Mouse (Mus musculus) granulocyte monocyte progenitor cell, adult 5-6 weeks (primary cell): ENCODE measurements around the gene Ptprd. TPM values are rescaled to one million over a fixed set of nuclear protein-coding genes. Genes with fewer than 3 reads are reported as not detected.
"Not testable (repeated sequence)": the region's sequence is repeated elsewhere in the genome, so short reads cannot be mapped to it uniquely, and the experiment has no call there.

Source experiments
- ATAC-seq: replicated peaks from 2 replicates; pipeline ENCODE4 v1.8.0; 2016; ENCODE audit warnings: mild to moderate bottlenecking, moderate TSS enrichment, inconsistent platforms; ENCODE audit not compliant: poor library complexity, severe bottlenecking
- total RNA-seq, 2 experiments: library from RNA; stranded (forward) in 1 of 2; stranded (reverse) in 1 of 2; fragments of 200-712, 200-1000 nt in 1 of 2; fragments of >200 nt in 1 of 2; fragmentation: Nextera tagmentation in 1 of 2; gene quantifications; 2 replicates each; pipeline ENCODE4 v1.2.3; 2014 to 2017

The Ptprd gene
- total RNA-seq, 2 experiments from 2014 or later: not detected

GRCm38 (mm10) chr4:76155750-76156149, 2056.0 kb downstream of the Ptprd start:
- ATAC-seq: no peak

GRCm38 (mm10) chr4:76154190-76154589, 2057.6 kb downstream of the Ptprd start:
- ATAC-seq: no peak

DNA sequence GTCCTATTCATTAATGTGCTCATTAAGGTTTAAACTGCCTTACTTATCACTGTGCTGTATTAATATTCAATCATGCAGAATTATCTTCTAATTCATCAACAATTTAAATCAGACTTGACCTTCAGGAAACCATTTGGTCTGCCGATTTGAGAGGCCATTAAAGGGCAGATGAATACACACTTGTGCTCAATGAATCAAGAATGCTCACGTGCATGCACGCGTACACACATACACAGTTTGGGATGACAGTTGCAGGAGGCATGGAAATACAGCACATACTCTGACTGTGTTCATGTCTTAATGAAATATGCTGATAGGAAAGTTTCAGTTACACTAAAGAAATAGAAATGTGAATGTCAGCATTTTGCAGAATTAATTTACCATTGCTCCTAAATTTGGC, 2066.8 kb downstream of the Ptprd start:
- ATAC-seq: no peak

GRCm38 (mm10) chr4:76144333-76144732, 2067.4 kb downstream of the Ptprd start:
- no peak for ATAC-seq

DNA sequence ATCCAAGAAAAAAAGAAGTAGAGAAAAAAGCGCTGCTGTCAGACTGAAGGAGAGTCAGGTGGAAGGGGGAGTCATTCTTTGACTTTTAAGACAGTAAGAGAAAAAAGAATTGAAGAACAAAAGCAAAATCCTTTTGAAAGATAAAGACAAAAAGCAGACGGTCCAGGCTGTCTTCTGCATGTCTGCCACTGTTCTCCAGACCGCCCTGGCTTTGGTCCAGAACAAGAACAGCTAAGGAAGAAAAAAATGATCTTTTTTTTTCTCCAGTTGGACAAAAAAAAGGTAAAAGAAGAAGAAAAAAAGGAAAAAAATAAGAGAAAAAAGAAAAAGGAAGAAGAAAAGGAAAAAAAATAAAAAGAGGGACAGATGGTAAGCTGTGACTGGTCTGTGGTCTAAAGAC, 2073.9 kb downstream of the Ptprd start:
- no peak for ATAC-seq

- no peak for ATAC-seq
Observed at GRCm38 (mm10) chr4:76136625-76137024, 2075.1 kb downstream of the Ptprd start.

DNA sequence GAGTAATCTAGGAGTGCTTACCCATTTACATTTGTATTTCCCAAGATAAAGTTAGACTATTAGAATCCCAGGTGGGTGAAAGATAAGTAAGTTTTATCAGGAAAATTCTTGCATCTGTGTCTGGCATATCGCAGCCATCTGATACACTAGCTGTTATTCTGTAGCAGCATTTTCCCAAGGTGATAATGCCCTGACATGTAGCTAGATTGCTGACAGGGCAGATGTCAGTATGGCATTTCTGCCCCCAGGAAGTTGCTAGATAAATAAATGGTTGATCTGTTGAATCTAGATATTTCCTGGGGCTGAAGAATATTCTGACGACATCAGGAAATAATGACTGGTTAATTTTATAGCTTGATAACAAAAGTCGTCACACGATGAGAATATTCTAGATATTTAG, 2119.9 kb downstream of the Ptprd start:
- no peak for ATAC-seq

GRCm38 (mm10) chr4:76089866-76090265, 2121.9 kb downstream of the Ptprd start:
- no peak for ATAC-seq

- no peak for ATAC-seq
Observed at GRCm38 (mm10) chr4:76076051-76076450, 2135.7 kb downstream of the Ptprd start.

DNA sequence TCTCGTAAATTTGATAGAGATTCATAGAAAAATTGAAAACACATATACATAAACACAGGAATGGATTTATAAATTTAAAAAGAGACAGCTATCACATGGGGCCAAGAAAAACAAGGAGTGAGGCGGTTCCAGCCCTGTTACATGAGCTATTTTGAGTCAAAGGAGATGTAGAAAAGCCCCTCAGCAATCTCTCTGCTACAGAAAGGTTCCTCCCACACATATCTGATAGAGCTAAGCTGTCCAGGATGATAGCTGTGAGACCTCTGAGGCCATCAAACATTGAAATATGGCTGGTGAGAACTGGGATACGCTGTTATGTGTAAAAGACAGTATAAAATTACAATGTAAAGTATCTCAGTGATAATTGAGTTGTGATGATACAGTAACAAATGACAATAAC, 2138.5 kb downstream of the Ptprd start:
- ATAC-seq: no peak

DNA sequence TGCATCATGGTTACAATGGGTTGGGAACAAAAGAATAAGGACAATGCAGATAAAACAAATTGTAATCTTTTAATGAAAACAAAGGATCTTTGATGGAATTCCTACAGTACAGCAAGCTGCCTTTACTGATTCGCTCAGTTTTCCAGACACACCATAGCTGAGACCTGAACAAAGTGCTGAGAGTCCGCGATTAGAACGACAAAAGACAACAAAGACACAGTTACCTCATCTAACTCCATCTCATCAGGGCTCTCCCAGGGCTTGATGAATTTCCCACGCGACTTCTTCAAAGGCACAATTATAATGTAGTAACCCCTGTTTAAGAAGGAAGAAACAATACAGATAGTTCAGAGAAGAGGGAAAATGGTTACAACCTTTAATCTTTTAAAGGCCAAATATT, 2140.0 kb downstream of the Ptprd start:
- ATAC-seq: no peak

DNA sequence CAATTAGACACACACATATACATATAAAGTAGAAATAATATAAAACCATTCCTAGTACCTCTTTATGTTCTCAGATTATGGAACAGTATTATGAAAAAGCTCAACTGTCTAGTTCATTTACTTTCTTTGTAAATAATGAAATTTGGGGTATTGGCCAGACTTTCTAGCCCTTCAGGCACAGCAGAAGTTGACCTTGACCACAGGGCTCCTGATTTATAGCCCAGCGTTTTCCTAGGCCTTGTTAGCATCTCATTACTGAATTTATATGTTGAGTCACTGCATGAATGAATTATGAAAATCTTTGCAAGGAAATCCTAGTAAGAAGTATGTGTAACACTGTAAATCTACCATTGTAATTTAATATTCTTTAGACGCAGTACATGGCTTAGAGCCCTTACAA, 2154.9 kb downstream of the Ptprd start:
- ATAC-seq: no peak

DNA sequence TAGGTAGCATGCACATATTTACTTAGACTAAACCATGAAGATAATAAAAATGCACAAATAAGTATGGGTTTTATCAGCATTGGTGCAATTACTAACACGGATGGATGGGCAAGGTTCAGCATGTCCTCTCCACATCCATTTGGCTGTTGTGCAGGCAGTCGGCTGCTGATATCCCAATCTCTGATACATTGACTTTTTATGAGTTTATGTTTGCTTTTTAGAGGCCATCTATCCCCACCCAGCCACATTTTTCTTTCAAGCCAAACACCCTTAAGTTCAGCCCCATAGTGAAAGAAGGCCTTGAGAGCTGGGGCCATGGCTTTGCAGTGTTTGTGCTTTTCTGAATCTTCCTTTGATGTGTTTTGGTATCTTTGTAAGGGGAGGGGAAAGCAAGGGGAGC, 2166.1 kb downstream of the Ptprd start:
- ATAC-seq: no peak

GRCm38 (mm10) chr4:76044802-76045201, 2167.0 kb downstream of the Ptprd start:
- no peak for ATAC-seq

DNA sequence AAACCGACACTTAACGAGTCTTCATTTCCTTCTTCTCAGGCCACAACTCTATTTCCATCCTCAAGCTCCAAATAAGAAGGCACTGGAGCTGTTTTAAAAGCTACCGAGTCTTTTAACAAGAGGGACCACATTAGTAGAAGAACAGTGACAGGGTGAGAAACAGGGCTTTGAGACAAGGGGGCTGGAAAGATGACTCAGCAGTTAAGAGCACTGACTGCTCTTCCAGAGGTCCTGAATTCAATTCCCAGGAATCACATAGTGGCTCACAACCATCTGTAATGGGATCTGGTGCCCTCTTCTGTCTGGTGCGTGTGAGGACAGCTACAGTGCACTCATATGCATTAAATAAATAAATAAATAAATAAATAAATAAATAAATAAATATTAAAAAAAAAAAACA, 2174.6 kb downstream of the Ptprd start:
- ATAC-seq: not testable (repeated sequence)

DNA sequence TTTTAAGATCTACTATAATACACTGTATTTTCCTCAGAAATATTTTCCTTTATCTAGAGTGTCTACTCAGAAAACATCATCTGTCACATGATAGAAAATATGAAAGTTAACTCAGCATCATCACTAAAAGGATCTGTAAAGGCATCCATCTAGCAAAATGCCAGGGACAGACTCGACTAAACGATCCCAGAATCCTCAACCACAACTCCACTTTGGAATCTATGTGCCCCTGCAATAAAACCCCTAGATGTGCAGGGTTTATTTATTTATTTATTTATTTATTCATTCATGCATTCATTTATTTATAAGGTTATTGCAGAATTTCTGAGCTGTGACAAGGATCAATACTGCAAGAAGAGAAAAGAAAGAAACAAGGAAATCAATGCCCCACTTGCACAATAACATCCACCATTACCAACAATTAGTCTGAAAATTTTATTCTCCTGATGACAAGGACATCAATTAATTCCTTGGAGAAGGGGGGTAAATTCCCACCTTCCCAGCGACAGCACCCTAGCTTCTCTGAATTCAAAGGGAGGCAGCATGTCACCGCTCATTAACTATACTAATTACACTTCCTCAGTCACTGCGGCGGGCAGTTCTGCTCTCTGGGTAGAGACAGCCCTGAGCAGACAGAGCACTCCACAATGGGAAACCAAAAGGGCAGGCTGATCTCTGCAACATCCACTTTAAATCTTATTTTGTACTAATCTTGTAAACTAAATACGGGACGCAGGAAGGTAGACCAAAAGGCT, 2186.0 kb downstream of the Ptprd start:
- no peak for ATAC-seq

DNA sequence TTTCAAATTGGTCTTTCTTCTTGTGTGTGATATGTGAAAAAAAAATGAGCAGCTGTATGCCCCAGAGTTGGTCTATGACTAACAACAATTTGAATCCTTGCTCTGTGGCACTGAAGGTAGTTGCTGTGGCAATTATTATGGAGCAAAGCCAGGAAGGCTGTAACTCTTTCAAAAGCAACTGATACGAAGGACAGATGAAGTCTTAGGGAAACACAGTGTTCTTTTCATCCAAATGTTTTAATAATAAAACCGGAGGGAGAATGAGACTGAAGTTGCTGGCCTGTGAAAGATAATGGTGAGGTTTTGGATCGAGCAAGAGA, 2187.3 kb downstream of the Ptprd start:
- no peak for ATAC-seq

DNA sequence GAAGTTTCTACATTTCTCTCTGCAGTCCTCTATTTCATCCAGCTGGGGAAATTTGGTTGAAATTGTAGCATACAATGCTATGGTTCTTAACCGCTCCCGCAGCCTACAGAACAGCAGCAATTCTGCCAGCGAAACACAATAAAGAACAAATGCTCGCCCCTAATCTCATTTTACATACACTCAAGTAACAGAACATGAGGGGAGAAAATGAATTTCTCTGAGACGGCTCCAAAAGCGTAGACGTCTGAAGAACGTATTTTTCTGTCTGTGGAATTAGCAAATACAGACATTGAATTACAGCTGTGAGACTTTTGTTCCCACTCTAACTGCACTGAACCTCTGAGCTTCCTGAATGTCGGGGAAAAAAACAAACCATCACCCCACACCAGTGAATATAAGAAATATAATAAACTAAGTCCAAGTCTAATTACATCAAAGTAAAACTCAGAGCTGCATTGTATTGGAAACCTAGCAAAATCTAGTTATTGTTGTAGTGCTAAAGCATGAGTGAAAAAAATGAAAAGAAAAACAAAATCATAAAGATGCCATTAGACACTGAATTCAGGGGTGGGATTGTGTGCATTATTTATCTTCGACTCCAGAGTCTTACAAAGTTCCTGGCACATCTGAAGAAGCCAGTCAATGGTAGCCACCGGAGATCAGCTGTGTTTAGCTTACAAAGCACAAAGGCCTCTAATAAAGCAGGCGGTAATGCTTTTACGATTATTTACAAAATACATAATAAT, 2187.8 kb downstream of the Ptprd start:
- ATAC-seq: no peak

DNA sequence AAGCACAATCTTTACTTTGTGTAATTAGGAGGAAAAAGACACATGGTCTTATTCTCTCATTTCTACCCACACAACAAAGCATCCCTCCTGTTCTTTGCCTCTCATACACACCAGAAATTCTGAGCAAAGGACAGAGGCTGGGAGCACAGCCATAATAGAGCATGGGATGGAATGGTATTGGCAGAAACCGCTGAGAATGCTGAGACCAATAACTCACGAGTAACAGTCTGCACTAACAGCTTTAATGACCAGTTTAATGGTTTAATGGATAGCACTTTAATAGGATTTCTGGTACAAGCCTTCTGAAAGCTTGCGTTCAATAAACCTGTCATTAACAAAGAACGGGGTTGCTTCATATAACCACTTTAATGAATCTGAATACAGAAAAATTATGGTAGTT, 2190.1 kb downstream of the Ptprd start:
- no peak for ATAC-seq

- ATAC-seq: no peak
Observed at GRCm38 (mm10) chr4:76015026-76015425, 2196.7 kb downstream of the Ptprd start.

DNA sequence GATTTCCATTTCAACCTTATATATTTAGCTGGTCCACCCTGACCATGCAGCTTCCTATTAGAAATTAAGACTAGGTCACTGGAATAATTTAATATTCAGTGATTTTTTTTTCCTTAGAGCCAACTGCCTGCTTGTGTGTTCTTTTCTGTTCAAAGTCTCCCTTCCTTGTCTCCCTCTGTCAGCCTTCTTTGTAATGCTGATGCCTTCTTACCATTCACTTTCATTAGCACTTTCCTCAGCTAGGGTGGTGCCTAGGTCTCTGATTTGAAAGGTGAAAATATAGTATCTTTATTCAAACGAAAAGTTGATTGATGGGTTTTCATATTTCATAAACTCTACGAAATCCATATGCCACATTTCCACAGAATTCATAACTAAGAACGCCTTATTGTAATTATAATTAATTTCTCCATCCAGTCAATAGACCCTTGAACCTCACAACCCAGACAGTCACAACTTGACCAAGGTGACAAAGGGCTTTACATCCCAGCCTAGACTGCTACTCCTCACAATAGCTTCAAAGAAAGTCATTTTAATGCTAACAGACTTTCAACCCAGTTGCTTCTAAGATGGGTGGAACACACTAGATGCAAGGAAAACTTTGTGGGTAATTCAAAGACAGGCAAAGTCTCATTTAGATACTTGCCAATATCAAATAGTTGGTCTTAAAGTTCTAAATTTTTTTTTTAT, 2197.5 kb downstream of the Ptprd start:
- no peak for ATAC-seq

- ATAC-seq: no peak
Observed at GRCm38 (mm10) chr4:76008580-76008979, 2203.2 kb downstream of the Ptprd start.
